In the genomic region with DNA sequence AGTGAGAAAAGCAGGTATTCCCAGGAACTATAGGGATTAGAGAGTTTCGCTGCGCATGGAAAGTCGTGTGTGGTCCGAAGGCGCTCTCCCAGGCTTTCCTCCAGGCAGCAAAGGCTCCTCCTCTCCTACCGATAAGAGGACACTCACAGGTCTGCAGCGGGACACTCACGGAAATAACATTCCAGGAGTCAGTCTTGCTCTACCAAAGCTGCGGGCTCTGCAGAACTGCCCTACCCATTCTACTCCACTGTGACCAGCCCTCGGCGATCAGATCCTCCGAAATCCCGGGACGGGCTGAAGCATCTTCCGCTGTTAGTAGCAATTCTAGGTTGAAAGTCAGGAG, we compare ENCODE assay signal across 7 mouse cellular contexts. TPM values are rescaled to one million over a fixed set of nuclear protein-coding genes. Genes with fewer than 3 reads are reported as not detected.
DNase-seq lines count a peak whose midpoint lies in the region; ATAC-seq lines count a peak whose summit lies in the region.

No protein-coding gene starts in this region.

- peak; percentile 24 for DNase-seq in retina, embryonic 14.5 days (ENCODE audit: low spot score)
- no peak for DNase-seq in retina, postnatal 1 day
- DNase-seq in kidney, postnatal 4 days = peak; percentile 29 to 36
- no peak for DNase-seq in Muller cell, postnatal 12 days (ENCODE audit: inconsistent ontology term)
- DNase-seq in urinary bladder, adult 2 months (ENCODE audit: low spot score) = no peak

- 0 out of 2 replicates have a peak, but pooled peaks cover 12% of the 10 kb centered on the region for H3K4me1 ChIP-seq in neural tube, embryonic 12.5 days

- no peak overlapping the region for H3K9ac ChIP-seq in neural tube, embryonic 12.5 days

- 0 out of 2 replicates have a peak, but pooled peaks have one; percentile 26 for ATAC-seq in erythroid progenitor cell, adult 5-6 weeks (replicated peaks; ENCODE audit: low FRiP score, poor library complexity, severe bottlenecking)
- no peak for ATAC-seq in neural tube, embryonic 12.5 days (ENCODE audit: low FRiP score, low read depth)

- peak overlapping the region; percentile 66 for H3K4me2 ChIP-seq in neural tube, embryonic 12.5 days (replicated peaks)

- H3K9me3 ChIP-seq in neural tube, embryonic 12.5 days = no peaks in the 10 kb centered on the region

- no peaks in the 10 kb centered on the region for H3K36me3 ChIP-seq in neural tube, embryonic 12.5 days

- H3K4me3 ChIP-seq in neural tube, embryonic 12.5 days = peak overlapping the region; percentile 27

- no peak overlapping the region for H3K27ac ChIP-seq in neural tube, embryonic 12.5 days

- WGBS in neural tube, embryonic 12.5 days = 2% methylated on average over 15 of the region's 15 CpGs

- peaks cover 48% of the 10 kb centered on the region for H3K27me3 ChIP-seq in neural tube, embryonic 12.5 days (replicated peaks)

RNA-seq across cellular contexts. Expression of gene Kcne3, which starts 2.6 kb away (rescaled TPM):
- not detected in 2 replicates for total RNA-seq in erythroid progenitor cell, adult 5-6 weeks (2015; ENCODE audit: low replicate concordance)
- total RNA-seq in erythroid progenitor cell, adult 5-6 weeks (2017; ENCODE audit: low replicate concordance) = not detected in 2 replicates
- polyA plus RNA-seq in neural tube, embryonic 12.5 days (2016; fragmentation: Nextera tagmentation; extraction: Ambion mirVana) = 1.4 and 1.6 TPM in 2 replicates
- polyA plus RNA-seq in urinary bladder, adult 2 months (2012; rRNA removed) = 2.4 and 2.7 TPM in 2 replicates

RNA-seq across cellular contexts. Expression of gene Lipt2, which starts 19.8 kb away (rescaled TPM):
- not detected in 2 replicates for total RNA-seq in erythroid progenitor cell, adult 5-6 weeks (2015; ENCODE audit: low replicate concordance)
- not detected in 2 replicates for total RNA-seq in erythroid progenitor cell, adult 5-6 weeks (2017; ENCODE audit: low replicate concordance)
- 15.4 and 16.2 TPM in 2 replicates for polyA plus RNA-seq in neural tube, embryonic 12.5 days (2016; fragmentation: Nextera tagmentation; extraction: Ambion mirVana)
- polyA plus RNA-seq in urinary bladder, adult 2 months (2012; rRNA removed) = 5.2 and 6.8 TPM in 2 replicates

RNA-seq across cellular contexts. Expression of gene Pgm2l1, which starts 48.3 kb away (rescaled TPM):
- total RNA-seq in erythroid progenitor cell, adult 5-6 weeks (2015; ENCODE audit: low replicate concordance) = 14.1 and 19.3 TPM in 2 replicates
- total RNA-seq in erythroid progenitor cell, adult 5-6 weeks (2017; ENCODE audit: low replicate concordance) = 16.0 and 18.9 TPM in 2 replicates
- 11.4 and 12.0 TPM in 2 replicates for polyA plus RNA-seq in neural tube, embryonic 12.5 days (2016; fragmentation: Nextera tagmentation; extraction: Ambion mirVana)
- 4.9 and 5.2 TPM in 2 replicates for polyA plus RNA-seq in urinary bladder, adult 2 months (2012; rRNA removed)

RNA-seq across cellular contexts. Expression of gene Pold3, which starts 57.5 kb away (rescaled TPM):
- total RNA-seq in erythroid progenitor cell, adult 5-6 weeks (2015; ENCODE audit: low replicate concordance) = 54.9 and 62.0 TPM in 2 replicates
- total RNA-seq in erythroid progenitor cell, adult 5-6 weeks (2017; ENCODE audit: low replicate concordance) = 129 and 249 TPM in 2 replicates
- polyA plus RNA-seq in neural tube, embryonic 12.5 days (2016; fragmentation: Nextera tagmentation; extraction: Ambion mirVana) = 58.8 and 60.5 TPM in 2 replicates
- polyA plus RNA-seq in urinary bladder, adult 2 months (2012; rRNA removed) = 26.8 and 27.5 TPM in 2 replicates

Comparison
In these comparisons a context has a peak if more than half of its experiments do, and no peak if none do; other contexts are left out.
1. DNase-seq: peak in retina, embryonic 14.5 days (single experiment) and kidney, postnatal 4 days (2 of 2); none in retina, postnatal 1 day (single experiment), Muller cell, postnatal 12 days (single experiment) and urinary bladder, adult 2 months (single experiment).